Mouse (Mus musculus) midbrain, postnatal 0 days (tissue): Measurements from ENCODE around the gene Kif13a. TPM values are rescaled to one million over a fixed set of nuclear protein-coding genes. Genes with fewer than 3 reads are reported as not detected.
A peak's percentile ranks its signal among the peaks of the same experiment; 100 is the strongest.

Source experiments
- ATAC-seq: fragments of 200-750 bp; cut with Nextera tagmentation; 2 replicates; pipeline ENCODE4 v1.8.0; 2017; ENCODE audit warnings: moderate number of reproducible peaks, mild to moderate bottlenecking, moderate TSS enrichment, moderate library complexity; ENCODE audit not compliant: low FRiP score
- DNase-seq: peaks from one replicate; pipeline ENCODE4 v3.0.0-alpha.2; 2015; ENCODE audit warnings: low spot score
- H3K27ac ChIP-seq: fragments of 300-500 bp; sonication (generic); 2 replicates; pipeline ENCODE4 v1.5.1; 2014; ENCODE audit warnings: low read depth, mild to moderate bottlenecking, low read length, mixed read lengths
- H3K27me3 ChIP-seq: fragments of 300-500 bp; sonication (generic); 2 replicates; pipeline ENCODE4 v1.6.1; 2014; ENCODE audit warnings: low read length, control low read depth, mixed read lengths; ENCODE audit not compliant: insufficient read depth
- H3K36me3 ChIP-seq: fragments of 300-500 bp; sonication (generic); 2 replicates; pipeline ENCODE4 v1.6.1; 2014; ENCODE audit warnings: low read length, control low read depth, mixed read lengths; ENCODE audit not compliant: insufficient read depth
- H3K4me1 ChIP-seq: fragments of 300-500 bp; sonication (generic); 2 replicates; pipeline ENCODE4 v1.6.1; 2014; ENCODE audit warnings: mild to moderate bottlenecking, control low read depth, antibody characterized with exemption, low read length, mixed read lengths; ENCODE audit not compliant: insufficient read depth
- H3K4me2 ChIP-seq: fragments of 300-500 bp; sonication (generic); 2 replicates; pipeline ENCODE4 v1.6.1; 2014; ENCODE audit warnings: low read depth, mild to moderate bottlenecking, low read length, mixed read lengths; ENCODE audit not compliant: poor library complexity, severe bottlenecking
- H3K4me3 ChIP-seq: fragments of 300-500 bp; sonication (generic); 2 replicates; pipeline ENCODE4 v1.5.1; 2014; ENCODE audit warnings: low read depth, mild to moderate bottlenecking, low read length, moderate library complexity
- H3K9ac ChIP-seq: fragments of 300-500 bp; sonication (generic); replicated peaks from 2 replicates; pipeline ENCODE4 v1.6.1; 2014; ENCODE audit warnings: mild to moderate bottlenecking, low read length, moderate library complexity, mixed read lengths; ENCODE audit not compliant: poor library complexity, severe bottlenecking
- H3K9me3 ChIP-seq: fragments of 300-500 bp; sonication (generic); 2 replicates; pipeline ENCODE4 v1.6.1; 2016; ENCODE audit warnings: low read length, control low read depth
- CTCF ChIP-seq: IDR thresholded peaks from 2 replicates; pipeline ENCODE4 v1.5.1; 2016; ENCODE audit warnings: antibody characterized with exemption, mild to moderate bottlenecking
- WGBS: fragments of 180-500 bp; shearing (Covaris S2); extraction: QIAGEN DNeasy Blood & Tissue Kit; methylation state at CpG from one replicate; pipeline ENCODE4 v1.1.7; 2014; 5-methylcytosine and 5-hydroxymethylcytosine counted together
- polyA plus RNA-seq: library from polyadenylated mRNA; unstranded; fragments of >200 nt; fragmentation: Nextera tagmentation; extraction: Ambion mirVana; gene quantifications from 2 replicates; pipeline ENCODE4 v1.2.1, GENCODE M21; 2015
- total RNA-seq: library from RNA; depleted of rRNA; stranded (reverse); fragments of >200 nt; gene quantifications from 2 replicates; pipeline ENCODE4 v1.2.3, GENCODE M21; 2014

Gene Kif13a
- total and polyA plus RNA-seq, 2 experiments from 2014 or later = 10.1 to 31.7 TPM

DNA sequence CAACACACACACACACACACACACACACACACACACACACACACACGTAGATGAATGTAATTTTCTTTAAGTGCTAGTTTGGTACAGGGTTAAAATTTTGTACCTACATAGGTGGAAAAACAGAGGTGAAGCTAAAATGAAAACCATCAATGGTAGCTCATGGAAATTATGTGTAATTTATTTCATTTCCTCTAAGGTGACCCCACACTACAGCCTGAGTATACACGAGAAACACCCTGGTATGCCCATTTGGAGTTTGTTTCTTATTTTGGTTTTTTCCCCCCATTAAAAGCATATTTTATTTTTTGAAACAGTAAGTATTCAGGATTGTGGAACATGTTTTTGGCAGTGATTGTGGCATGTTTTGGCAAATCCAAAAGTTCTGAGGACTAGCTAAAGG, 21.3 kb downstream of the Kif13a start:
- no peak overlapping the region for H3K4me2 ChIP-seq
- no peak overlapping the region for H3K9ac ChIP-seq
- DNase-seq = no peak
- no peaks in the 10 kb centered on the region for H3K27me3 ChIP-seq
- H3K4me1 ChIP-seq = 0 out of 2 replicates have a peak, but pooled peaks cover 7% of the 10 kb centered on the region
- H3K9me3 ChIP-seq = no peaks in the 10 kb centered on the region
- no peak overlapping the region for H3K27ac ChIP-seq
- 82% methylated on average over 2 of the region's 2 CpGs for WGBS
- H3K4me3 ChIP-seq = no peak overlapping the region
- TF ChIP-seq CTCF = no peak
- no peaks in the 10 kb centered on the region for H3K36me3 ChIP-seq
- ATAC-seq = no peak

DNA sequence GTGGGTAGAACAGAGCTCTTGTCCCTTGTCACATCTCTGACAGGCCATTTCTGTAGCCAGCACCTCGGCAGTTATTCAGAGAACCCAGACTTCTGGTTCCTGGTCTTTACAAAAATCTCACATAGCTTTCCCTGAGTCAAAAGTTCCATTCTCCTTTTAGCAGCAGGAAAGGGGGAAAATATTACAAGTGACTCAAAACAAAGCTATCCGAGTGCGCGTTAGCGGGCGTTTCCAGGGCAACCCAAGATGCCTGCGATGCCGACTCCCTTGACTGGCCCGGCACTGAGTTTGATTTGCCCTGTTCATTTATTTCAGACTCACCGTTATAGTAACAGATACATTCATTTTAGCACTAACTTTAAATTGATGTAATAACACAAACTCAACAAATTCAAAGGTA, 21.8 kb downstream of the Kif13a start:
- TF ChIP-seq CTCF = no peak
- H3K4me1 ChIP-seq = 0 out of 2 replicates have a peak, but pooled peaks cover 7% of the 10 kb centered on the region
- no peak for ATAC-seq
- H3K27me3 ChIP-seq = no peaks in the 10 kb centered on the region
- H3K36me3 ChIP-seq = no peaks in the 10 kb centered on the region
- no peak for DNase-seq
- 17% methylated on average over 10 of the region's 10 CpGs for WGBS
- no peak overlapping the region for H3K4me3 ChIP-seq
- no peak overlapping the region for H3K27ac ChIP-seq
- no peak overlapping the region for H3K9ac ChIP-seq
- no peak overlapping the region for H3K4me2 ChIP-seq
- H3K9me3 ChIP-seq = no peaks in the 10 kb centered on the region

GRCm38 (mm10) chr13:46907115-46907514, 22.6 kb downstream of the Kif13a start:
- H3K4me3 ChIP-seq = no peak overlapping the region
- H3K4me2 ChIP-seq = no peak overlapping the region
- ATAC-seq (no peak), DNase-seq (no peak)
- H3K36me3 ChIP-seq = no peaks in the 10 kb centered on the region
- no peak for TF ChIP-seq CTCF
- no peaks in the 10 kb centered on the region for H3K27me3 ChIP-seq
- no peak overlapping the region for H3K9ac ChIP-seq
- 72% methylated on average over 4 of the region's 4 CpGs for WGBS
- no peak overlapping the region for H3K27ac ChIP-seq
- no peaks in the 10 kb centered on the region for H3K9me3 ChIP-seq
- 0 out of 2 replicates have a peak, but pooled peaks cover 7% of the 10 kb centered on the region for H3K4me1 ChIP-seq

DNA sequence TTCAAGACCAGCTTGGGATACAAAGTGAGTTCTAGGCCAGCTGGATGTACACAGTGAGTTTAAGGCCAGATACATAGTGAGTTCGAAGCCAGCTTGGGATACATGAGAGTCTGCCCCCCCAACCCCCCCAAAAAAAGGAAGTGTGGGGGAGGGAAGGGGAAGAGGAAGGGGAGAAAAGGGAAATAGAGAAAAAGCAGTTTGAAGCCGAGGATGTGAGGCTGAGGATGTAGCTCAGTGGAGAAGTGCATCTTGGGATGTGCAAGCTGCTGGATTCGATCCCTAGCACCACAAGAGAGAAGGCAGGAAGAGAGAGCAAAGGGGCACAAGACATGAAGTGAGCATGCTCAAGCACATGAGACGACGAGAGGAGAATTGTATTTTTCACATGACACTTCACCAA, 23.7 kb downstream of the Kif13a start:
- H3K4me2 ChIP-seq = no peak overlapping the region
- no peak for ATAC-seq
- no peak overlapping the region for H3K4me3 ChIP-seq
- no peaks in the 10 kb centered on the region for H3K27me3 ChIP-seq
- no peaks in the 10 kb centered on the region for H3K9me3 ChIP-seq
- 94% methylated on average over 5 of the region's 5 CpGs for WGBS
- DNase-seq = no peak
- H3K36me3 ChIP-seq = no peaks in the 10 kb centered on the region
- no peak overlapping the region for H3K9ac ChIP-seq
- H3K27ac ChIP-seq = no peak overlapping the region
- 0 out of 2 replicates have a peak, but pooled peaks cover 2% of the 10 kb centered on the region for H3K4me1 ChIP-seq
- TF ChIP-seq CTCF = no peak

DNA sequence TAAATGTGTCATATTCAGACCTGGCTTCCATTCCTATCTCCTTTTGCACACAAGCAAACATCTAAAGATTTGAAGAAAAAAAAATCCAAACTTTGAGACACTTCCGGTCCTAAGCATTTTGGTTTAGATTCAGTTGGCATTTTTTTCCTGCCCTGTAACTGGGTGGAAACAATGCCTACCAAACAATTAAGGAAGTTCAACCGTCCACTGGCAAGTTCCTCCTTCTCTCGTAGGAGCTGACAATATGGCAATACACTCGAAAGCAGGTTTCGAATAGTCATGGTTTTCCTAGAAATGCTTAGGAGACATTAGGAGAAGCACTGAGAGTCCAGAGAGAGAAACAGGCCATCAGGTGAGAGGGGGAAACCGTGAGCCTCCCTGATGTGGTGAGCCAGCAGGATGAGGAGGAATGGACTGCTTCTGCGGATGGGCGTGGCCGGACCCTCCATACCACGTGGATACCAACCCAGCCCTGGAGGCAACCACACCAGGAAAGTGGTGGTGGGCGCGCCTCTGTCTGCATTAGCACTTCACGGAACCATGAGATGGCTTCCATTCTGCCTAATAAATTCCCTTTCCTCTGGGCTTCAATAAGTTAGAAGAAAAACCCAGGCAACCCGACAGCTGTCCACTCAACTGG, 24.6 kb downstream of the Kif13a start:
- DNase-seq (no peak), ATAC-seq (no peak)
- Histone ChIP-seq H3K9me3 (no peaks in the 10 kb centered on the region), H3K27ac (no peak overlapping the region), H3K4me1 (no peaks in the 10 kb centered on the region), H3K27me3 (no peaks in the 10 kb centered on the region), H3K9ac (no peak overlapping the region), H3K4me2 (no peak overlapping the region), H3K36me3 (no peaks in the 10 kb centered on the region), H3K4me3 (no peak overlapping the region)
- TF ChIP-seq CTCF = no peak
- 91% methylated on average over 14 of the region's 14 CpGs for WGBS

DNA sequence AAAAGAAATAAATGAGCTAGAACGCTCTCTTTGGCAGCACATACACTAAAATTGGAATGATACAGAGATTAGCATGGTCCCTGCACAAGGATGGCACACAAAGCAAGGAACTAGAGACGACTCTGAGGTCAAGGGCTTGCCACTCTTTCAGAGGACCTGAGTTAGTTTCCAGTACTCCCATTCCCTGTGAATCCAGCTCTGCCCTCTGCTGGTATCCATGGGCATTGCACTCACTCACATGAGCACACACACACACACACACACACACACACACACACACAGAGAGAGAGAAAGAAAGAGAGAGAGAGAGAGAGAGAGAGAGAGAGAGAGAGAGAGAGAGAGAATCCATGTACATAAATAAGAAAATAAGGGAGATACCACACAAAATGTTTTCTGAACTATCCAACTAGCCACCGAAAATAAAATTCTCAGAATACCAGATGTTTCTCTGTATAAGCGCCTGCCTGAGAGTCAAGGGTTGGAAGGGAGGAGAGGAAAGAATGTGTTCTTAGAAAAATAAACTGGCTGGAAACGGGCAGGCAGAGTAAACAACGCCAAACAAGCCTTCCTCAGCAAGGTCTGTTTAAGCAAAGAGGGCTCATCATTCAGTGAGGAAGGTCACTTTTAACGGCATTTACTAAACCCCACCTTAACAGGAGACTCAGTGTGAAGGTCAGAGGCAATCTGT, 27.0 kb downstream of the Kif13a start:
- Histone ChIP-seq H3K27ac (no peak overlapping the region), H3K9me3 (no peaks in the 10 kb centered on the region), H3K27me3 (no peaks in the 10 kb centered on the region), H3K4me3 (no peak overlapping the region), H3K9ac (no peak overlapping the region), H3K4me2 (no peak overlapping the region), H3K36me3 (no peaks in the 10 kb centered on the region), H3K4me1 (0 out of 2 replicates have a peak, but pooled peaks cover 5% of the 10 kb centered on the region)
- ATAC-seq (no peak), DNase-seq (no peak)
- WGBS = 95% methylated on average over 7 of the region's 7 CpGs
- TF ChIP-seq CTCF = peak; percentile 36
